Mouse (Mus musculus) gastrocnemius, adult 18-20 months (tissue): ENCODE measurements around the gene Arhgap23. TPM values are rescaled to one million over a fixed set of nuclear protein-coding genes. Genes with fewer than 3 reads are reported as not detected.

ENCODE experiments used
- DNase-seq: peaks from one replicate; pipeline ENCODE4 v3.0.0; 2021; ENCODE audit warnings: low spot score
- long read RNA-seq, 2 experiments: library from polyadenylated mRNA; stranded (forward); transcript quantifications; one replicate each; pipeline ENCODE4 v2.0.0; 2021
- total RNA-seq, 2 experiments: library from RNA; stranded (reverse); gene quantifications; 2 replicates each; pipeline ENCODE4 v1.2.3; 2021

Arhgap23 gene
- total RNA-seq: 1 to 10 TPM; 4.8 to 7.5 TPM
- long read RNA-seq, experiment 1, partial matches to known transcripts: 3 of 4 reads
- long read RNA-seq, experiment 1, other reads (novel, unspliced or antisense): 1 of 4 reads
- long read RNA-seq, experiment 2, partial matches to known transcripts: 0 of 1 reads
- long read RNA-seq, experiment 2, other reads (novel, unspliced or antisense): 1 of 1 reads

DNA sequence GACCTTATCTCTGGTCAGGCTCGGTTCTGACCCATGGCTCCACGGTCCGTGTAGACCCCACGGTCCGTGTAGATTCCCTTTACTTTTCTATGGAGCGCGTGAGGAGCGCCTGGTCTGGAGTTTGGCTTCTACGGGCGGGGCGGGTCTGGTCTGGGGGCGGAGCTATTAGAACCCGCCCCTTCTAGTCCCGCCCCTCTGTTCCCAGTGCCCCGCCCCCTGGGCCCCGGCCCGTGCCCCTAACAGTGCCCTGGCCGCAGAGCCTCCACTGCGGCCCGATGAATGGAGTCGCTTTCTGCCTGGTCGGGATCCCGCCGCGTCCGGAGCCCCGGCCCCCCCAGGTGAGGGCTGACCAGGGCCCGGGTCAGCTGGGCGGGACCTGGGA lies at the start of gene Arhgap23:
TSS of gene Arhgap23 (plus strand) at position 204 of the 382 bp plus-strand sequence.
- peak; percentile 63 for DNase-seq

DNA sequence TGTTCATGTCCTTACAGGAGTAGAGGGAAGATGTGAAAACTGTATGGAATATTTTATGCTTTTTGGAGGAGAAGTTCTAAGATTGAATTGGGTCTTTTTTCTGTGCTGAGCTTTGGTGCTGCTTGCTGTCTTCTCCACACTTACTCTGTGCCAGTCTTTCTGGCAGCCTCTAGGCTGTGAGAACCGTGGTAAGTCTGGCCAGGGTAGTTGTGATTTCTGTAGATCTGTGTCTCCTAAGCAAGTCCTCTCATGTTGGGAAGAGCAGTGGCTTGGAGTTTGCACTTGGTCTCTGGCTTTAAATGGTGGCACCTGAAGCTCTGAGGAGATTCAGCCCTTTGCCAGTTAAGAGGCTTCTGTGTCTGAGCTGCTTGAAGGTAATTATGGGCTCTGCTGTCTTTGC lies 49.8 kb upstream of the Arhgap23 start:
- DNase-seq: no peak

DNA sequence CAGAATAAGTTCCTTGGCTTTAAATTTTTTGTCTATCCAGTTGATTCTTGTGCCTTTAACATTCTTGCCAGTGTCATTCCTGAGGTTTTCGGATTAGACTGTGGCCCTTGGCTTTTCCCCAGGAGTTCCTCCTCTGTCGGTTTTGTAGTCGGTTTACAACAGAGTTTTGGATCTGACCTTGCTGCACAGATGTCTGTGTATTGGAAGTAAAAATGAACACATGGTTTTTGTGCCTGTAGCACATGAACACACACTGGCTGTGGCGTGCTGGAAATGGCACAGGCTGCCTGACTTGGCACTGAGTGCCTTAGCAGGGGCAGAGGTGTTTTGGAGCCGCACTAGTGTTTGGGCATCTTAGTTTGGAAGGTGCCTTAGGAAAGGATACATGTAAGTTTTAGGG lies 46.8 kb upstream of the Arhgap23 start:
- no peak for DNase-seq

DNA sequence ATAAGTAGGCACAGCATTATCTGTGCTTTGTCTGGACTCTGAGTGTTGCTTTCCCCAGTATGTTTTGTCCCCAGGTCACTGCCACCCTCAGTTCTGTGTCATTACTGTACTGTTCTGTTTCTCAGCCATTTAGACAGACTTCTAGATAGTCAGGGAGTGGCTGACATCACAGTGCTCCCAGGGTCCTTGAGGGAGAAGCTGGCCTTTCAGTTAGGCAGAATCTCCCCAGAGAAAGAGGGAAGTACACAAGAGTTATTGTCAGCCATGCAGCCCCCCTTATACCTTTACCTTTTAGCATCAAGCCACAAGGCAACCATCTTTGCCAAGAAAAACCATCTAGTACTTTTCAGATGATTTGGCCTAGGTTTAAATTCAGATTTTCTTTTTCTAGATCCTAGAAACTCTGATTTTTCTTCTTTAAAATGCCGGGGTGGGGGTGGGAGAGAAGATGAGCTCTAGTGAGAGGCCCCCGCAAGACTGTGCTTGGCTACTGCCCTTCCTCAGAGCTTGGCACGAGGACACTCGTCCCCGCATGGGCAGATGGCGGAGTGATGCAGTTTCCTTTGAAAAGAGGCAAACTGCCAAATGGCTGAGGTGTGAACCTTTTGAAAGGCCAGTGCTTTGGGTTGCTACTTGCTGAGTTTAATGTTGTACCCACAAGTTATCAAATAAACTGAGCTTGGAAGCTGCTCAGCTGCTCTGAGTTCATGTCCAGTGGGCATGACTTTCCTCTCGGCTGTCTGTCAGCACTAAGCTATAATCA lies 44.8 kb upstream of the Arhgap23 start:
- peak; percentile 34 for DNase-seq

DNA sequence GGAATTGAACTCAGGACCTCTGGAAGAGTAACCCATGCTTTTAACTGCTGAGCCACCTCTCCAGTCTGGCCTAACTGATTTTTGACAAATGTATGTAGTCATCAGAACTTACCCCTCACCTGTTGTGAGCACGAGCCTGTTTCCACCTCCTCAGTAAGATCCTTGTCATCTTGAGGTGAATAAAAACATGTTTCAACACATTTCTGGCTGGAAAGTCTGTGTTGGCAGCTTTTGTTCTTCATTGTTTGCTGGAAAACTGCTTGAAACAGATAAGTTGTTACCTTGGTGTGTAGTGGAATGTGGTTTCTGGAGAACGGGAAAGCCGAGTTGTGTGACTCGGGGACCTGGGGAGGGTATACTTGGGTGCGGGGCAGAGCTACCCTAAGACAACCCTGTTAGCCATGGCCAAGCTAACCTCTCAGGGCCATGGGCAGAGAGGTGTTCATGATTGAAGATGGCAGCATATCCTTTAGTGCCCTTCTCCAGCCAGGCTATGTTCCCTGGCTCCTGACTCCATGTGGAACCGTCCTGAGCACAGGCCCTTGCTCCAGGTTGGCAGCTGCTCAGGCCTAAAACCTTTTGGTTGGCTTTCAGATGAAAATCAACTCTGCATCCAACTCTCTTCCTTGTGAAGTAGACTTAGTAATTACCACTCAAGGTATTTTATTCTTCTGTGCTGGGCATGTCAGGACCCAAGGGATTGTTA lies 43.0 kb upstream of the Arhgap23 start:
- no peak for DNase-seq

DNA sequence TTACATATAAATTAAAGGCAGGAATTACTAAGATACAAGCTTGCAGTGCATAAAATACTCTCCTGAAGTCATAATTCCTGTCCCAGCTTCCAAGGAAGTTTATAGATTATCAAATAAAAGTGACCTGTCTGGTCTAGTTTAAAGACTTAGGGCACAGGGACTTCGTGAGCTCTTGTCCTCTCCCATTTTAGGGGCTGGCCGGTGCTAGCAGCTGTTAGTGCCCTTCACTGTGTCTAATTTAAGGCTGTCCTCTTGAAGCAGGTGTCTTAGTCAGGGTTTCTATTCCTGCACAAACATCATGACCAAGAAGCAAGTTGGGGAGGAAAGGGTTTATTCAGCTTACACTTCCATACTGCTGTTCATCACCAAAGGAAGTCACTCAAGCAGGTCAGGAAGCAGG lies 41.9 kb upstream of the Arhgap23 start:
- DNase-seq: peak; percentile 51

DNA sequence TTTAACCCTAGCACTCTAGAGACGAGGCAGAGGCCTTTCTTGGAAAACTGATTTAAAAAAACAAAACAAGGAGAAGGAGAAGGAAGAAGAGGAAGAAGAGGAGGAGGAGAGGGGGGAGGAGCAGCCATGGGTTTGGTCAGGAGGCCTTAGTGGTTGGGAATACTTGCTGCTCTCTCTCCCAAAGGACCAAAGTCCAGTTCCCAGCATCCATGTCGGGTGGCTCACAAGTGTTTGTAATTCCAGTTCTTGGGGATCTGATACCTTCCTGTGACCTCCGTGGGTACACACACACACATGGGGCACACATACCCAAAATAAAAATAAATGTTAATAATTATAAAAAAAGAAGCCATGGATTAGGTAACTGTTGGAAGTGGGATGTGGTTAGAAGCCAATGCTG lies 35.3 kb upstream of the Arhgap23 start:
- no peak for DNase-seq

DNA sequence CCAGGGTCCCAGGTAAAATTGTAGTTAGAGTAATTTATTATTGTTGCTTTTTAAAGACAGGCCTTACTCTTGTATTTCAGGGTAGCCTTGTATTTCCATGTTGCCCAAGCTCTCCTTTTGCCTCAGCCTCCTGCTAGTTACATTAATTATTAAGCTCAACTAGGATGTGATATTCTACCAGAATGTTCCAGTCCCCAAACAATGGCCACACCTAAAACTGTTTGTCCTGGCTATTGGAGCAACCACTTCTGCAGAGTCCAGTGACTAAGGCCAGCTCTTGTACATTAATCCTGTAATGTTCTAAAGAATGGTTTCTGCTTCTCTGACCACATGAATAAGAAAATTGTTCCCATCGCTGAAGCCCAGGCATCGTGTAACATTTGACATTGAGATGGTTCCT lies 32.3 kb upstream of the Arhgap23 start:
- no peak for DNase-seq

DNA sequence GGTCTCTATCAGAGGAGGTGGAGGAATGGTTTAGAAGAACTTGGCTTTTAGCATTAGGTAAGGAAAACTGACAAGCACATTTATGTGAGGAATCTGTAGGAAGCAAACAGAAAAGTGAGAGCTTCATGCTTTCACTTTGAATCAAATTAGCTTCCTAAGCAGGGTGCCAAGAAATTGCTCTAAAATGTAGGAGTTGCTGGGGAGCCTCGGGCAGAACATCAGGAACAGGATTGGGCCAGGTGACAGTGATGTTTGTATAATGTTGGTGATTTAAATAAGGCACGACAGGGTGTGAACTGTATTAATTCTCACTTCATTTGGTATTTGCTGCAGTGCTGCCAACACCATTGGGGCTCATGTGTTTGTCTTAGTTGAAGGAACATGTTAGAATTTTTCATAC lies 31.6 kb upstream of the Arhgap23 start:
- no peak for DNase-seq

DNA sequence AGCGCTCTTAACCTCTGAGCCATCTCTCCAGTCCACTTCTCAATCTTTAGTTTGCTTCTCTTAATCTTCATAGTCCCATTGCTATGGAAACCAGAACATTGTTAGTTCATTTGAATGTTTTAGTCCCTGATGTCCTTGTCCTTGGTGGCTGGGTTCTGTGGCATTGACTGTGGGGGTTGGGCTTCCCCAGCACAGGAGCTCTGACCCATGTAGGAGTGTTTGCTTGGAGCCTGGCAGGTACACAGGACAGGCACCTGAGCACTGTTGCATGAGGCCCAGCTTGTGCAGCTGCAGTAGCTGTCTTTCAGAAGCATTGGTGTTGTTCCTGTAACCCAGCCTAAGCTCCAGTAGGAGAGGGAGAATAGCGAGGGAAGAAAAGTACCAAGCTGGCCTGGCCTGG lies 27.5 kb upstream of the Arhgap23 start:
- no peak for DNase-seq

DNA sequence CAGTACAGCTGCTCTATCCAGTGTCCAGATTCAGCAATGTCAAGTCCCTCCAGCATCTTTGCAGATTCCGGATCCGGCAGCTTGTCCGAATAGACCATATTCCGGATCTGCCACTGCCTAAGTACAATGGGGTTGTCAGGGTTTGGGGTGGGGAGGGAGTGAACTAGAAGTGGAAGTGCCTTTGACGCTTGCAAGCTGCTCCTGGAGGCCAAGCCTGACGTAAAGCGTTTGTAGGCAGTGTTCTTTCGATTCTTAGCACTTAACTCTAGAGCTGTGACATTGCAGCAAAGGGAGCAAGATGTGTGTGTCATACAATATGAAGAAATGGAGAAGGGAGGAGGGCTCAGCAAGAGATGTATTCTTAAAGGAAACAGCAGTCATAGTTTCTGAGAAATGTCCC lies 26.2 kb upstream of the Arhgap23 start:
- DNase-seq: no peak

DNA sequence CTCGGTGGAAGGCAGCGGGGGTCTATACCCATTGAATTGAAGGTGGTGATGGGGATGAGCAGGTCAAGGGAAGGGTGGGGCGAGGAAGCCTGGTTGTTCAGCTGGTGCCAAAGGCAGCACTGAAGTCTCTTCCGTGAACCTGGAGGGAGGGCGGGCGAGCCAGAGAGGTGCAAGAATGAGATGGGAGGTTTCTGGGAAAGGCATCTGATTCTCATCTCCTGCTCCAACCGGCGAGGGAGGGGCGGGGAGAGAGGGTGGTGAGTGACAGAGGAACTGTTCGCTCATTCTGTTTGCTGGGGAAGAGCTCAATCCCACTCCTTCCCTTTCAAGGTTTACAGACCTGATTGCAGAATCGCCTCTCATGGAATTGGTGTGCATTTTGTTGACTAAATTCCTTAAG lies 21.7 kb upstream of the Arhgap23 start:
- DNase-seq: no peak

DNA sequence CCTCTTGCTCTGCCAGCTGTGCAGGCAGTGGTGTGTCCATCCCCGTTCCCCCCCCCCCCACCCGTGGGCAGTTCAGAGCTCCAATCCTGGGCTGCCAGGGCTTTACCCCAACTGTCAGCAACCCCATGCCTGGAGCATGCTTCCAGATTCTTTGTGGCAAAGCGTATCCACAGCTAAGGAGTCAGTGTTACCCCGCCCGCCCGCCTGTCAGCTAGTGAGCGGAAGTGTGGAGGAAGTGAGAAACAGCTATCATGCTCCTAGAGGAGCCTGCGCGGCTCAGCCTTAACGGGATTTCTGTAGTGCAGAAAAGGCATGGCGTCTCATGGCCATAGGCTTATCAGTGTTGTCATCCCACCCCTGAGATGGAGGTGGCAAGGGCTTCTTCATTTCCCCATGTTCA lies 21.2 kb upstream of the Arhgap23 start:
- no peak for DNase-seq

DNA sequence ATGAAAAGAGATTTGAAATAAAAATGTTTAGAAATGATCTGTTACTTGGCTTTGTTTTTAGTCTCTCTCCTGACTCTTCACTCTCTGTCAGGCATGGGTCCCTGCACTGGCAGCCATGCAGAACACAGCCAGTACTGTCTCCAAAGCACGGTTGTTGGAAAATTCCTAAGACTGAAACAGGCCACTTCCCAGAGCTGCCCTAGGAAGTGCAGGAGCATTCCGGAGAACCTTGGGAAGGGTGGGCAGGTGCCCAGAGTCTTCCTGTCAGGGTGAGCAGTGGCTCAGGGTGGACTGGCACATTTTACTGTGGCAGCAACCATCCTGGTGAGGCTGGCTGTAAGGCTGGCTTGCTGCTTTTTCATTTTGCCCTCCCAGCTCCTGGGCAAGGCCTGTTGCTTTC lies 16.8 kb upstream of the Arhgap23 start:
- DNase-seq: no peak

DNA sequence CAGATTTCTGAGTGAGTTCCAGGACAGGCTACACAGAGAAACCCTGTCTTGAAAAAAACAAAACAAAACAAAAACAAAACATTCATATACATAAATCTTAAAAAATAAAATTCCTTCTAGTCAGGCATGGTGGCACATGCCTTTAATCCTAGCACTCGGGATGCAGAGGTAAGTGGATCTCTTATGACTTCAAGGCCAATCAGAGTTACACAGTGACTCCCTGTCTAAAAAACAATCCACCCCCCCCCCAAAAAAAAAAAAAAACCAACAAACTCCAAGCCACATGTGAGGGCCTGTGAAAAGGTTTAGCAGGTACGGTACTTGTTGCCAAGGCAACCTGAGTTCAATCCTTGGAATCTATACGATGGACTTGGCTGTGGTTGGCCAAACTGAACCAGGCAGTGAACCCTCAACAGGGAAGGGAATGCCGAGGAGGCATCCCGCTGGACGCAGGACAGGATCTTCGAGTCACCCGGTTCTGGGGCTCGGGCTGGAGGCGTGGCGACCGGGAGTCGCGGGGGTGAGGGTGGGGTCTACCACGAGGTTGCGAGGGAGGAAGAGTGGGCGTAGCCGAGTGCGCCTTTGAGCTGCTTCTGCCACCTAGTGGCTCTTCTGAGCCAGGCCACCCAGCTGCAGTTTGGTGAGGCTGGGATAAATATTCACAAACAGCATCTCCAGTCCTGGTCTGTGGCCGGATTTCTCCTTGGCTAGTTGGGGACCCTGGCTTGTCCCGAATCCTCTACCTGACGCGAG lies 15.2 kb upstream of the Arhgap23 start:
- DNase-seq: peak; percentile 81

DNA sequence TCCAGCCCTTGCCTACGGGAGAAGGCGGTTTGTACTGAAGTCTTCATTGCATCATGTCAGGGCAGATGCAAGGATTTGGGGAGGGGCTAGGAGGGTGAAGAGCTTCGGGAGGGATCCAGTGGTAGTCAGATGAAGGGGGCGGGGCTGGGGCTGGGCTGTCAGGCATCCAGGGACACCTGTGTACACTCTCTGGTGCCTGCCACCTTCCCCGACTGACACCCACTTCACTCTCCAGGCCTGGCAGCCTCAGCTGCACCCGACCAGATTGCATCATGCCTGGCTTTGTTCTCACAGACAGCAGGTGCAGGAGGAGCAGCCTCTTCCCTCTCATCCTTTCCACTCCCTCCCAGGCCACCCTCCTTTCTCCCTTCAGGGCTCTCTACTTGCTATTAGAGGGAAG lies 14.3 kb upstream of the Arhgap23 start:
- no peak for DNase-seq

DNA sequence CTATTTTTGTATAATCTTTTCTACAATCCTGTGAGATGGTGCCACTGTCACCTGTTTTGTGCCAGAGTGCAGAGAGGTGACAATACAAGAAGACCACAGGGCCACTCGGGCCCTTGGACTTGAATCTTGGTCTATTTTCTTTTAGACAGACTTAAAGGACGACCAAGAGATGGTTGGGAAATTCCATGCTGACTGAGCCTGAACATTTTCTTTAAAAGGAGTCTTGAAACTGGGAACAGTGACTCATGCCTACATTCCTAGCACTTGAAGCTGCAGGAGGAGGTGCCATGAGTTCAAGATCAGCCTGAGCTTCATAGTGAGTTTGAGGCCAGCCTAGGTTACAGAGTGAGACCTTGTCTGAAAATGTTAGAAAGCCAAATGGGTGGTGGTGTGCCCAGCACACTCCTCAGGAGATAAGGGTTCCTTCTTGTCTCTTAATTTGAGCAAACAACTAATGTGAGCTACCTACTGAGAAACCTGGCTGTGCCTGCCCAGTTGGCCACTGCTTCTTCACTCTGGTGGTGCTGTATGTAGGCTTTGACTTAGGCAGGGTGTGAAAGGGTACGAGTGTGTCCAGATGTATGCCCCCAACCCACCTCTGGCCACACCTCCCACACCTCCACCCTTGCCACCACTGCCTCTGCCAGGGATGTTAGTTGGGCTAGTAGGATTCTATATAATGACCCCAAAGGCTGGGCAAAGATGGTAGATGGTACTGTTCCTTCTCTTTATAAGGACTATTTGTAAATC lies 13.5 kb upstream of the Arhgap23 start:
- DNase-seq: no peak

DNA sequence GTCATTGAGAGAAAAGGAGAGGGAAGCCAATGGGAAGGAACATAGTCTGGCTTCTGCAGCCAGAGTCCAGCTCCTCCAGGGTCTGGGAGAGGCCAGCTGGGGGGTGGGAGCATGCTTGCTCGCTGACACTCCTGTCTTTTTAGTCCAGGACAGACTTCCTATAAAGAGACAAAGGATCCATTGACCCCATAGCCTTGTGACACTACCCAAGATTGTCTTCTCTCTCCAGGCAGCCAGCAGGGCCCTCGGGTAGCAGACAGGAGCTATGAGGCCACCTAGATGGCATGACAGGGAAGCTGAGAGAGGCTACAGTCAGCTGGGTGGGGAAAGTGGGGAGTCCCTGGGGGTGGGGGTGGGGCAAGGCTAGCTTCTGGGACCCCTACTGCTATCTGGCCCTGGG lies 12.6 kb upstream of the Arhgap23 start:
- no peak for DNase-seq

DNA sequence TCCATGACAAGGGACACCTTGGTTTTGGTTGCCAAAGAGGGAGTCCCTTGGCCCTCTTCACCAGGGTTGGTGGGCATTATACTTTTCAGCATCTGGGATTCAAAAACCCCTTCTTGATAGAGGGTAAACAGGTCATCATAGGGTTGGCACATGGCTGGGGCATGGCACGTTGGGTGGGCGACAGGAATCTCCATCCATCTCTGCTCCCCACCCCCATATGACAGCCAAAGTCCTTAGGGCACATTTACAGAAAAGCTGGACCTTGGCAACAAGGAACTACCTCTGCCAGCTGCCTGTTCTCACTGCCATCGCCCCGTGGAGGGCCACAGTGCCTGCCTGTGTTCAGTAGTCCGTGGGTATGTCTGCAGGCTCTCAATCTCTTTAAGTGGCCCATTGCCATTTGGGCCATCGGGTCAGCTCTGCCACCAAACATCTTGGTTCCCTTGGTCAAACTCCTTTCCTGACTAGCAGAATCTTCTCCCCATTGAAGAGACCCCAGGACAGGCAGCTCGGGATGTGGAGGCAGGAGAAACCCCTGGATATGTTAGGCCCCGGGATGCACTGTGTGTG lies 11.6 kb upstream of the Arhgap23 start:
- no peak for DNase-seq

DNA sequence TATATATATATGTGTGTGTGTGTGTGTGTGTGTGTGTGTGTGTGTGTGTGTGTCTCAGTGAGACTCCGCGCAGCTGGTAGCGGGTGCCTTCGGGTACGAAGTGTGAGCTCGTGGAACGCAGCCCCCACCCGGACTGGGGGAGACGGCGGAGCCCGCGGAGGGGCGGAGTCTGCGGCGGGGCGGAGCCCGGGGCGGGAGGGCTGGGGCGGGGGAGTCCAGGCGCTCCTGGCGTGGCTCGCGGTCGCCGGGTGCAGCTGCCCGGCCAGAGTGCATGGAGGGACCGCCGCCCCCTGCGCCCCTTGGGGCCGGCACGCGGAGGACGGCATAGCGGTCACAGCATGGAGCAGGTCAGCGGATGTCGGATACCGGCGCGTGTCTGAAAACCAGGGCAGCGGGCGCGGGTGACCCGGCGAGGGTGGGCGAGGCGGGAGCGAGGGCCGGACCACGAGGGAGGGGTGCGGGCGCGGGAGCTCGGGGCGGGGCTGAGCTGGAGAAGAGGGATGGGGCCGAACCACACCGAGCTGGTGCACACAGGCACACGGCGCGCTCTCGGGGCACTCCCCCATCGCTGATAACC lies 11.1 kb upstream of the Arhgap23 start:
- peak; percentile 24 for DNase-seq

DNA sequence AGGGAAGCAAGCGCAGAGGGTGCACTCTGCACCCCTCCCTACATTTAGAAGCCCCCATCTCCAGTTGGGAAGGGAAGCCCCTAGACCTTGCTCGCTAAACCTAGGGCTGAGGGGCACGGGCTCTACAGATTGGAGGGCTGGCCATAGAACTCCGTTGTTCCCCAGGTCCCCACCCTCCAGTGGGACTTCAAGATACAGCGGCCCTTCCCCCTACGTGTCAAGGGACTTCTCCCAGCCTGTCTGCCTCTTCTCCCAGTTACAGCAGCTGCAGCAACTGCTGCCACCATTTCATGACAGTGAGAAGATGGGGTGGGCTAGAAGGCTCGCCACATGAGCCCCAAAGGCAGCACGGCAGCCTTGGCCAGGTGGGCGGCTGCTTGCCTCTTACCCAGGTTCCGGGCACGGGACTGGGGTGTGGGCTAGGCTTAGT lies 10.6 kb upstream of the Arhgap23 start:
- no peak for DNase-seq
